Mouse (Mus musculus) small intestine, adult 2 months (tissue): ENCODE results near the gene Gcnt2.

Source experiments
- CTCF ChIP-seq: fragments of 200-500 bp; IDR thresholded peaks from 2 replicates; pipeline ENCODE4 v1.5.1; 2012; ENCODE audit warnings: low read depth, mild to moderate bottlenecking, control low read depth, inconsistent platforms, low read length, moderate library complexity, mixed read lengths; ENCODE audit not compliant: insufficient replicate concordance, insufficient read length; ENCODE audit errors: extremely low read depth
- POLR2A ChIP-seq: fragments of 200-500 bp; IDR thresholded peaks from 2 replicates; pipeline ENCODE4 v1.6.1; 2012; ENCODE audit warnings: low read depth, mild to moderate bottlenecking, control low read depth, inconsistent platforms, low read length, moderate library complexity

DNA sequence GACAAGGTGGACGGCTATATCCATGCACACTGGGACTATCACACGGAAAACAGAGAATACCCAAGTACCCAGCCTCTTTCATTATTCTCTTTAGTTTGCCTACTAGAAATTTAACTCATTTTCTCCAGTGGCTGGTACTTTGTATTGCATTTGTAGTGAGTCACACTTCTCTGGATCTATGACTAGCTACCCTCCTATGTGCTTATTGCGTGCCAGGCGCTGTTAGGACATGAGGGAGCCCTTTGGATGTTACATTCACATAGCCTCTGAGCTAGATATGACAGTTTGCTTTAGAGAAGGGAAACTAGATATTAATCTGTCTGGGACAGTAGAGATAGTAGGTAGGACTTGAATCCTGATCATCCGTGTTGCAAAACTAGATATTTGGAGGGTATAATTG, 126.5 kb downstream of the Gcnt2 start:
- TF ChIP-seq CTCF: no peak
- no peak for TF ChIP-seq POLR2A
